Mouse (Mus musculus): ENCODE results near the gene Rdh1. TPM values are rescaled to one million over a fixed set of nuclear protein-coding genes. Genes with fewer than 3 reads are reported as not detected.

Rdh1 gene
- polyA plus RNA-seq (2012; rRNA removed) = 0.27 and 0.28 TPM in 2 replicates

GRCm38 (mm10) chr10:127759181-127760110, at the start of gene Rdh1, which contains the start of gene Rdh16f1:
TSS of gene Rdh1 (plus strand) at chr10:127759721.
TSS of gene Rdh16f1 (plus strand) at chr10:127759787.

GRCm38 (mm10) chr10:127724178-127724577, 35.3 kb upstream of the Rdh1 start, which contains the start of gene Tac2:
TSS of gene Tac2 (plus strand) at chr10:127724478.

GRCm38 (mm10) chr10:127739083-127739660, 20.3 kb upstream of the Rdh1 start, which contains the start of gene Zbtb39:
TSS of gene Zbtb39 (plus strand) at chr10:127739538.

GRCm38 (mm10) chr10:127751548-127751947, 8.0 kb upstream of the Rdh1 start, which contains the start of gene Gpr182:
TSS of gene Gpr182 (minus strand) at chr10:127751732.

GRCm38 (mm10) chr10:127776011-127776410, 16.5 kb downstream of the Rdh1 start, which contains the start of gene Rdh9:
TSS of gene Rdh9 (plus strand) at chr10:127776386.

GRCm38 (mm10) chr10:127800891-127801290, 41.4 kb downstream of the Rdh1 start, which contains the start of gene Rdh16:
TSS of gene Rdh16 (plus strand) at chr10:127801152.

Other genes starting within 250 kb of the Rdh1 start
- gene Ndufa4l2, start 244.8 kb upstream of the Rdh1 start, polyA plus RNA-seq (2012; rRNA removed) = 23.2 and 29.9 TPM in 2 replicates
- gene Shmt2, start 237.3 kb upstream of the Rdh1 start, polyA plus RNA-seq (2012; rRNA removed) = 133 and 139 TPM in 2 replicates
- gene Nxph4, start 225.2 kb upstream of the Rdh1 start, polyA plus RNA-seq (2012; rRNA removed) = 0.11 and 0.40 TPM in 2 replicates
- 289 and 317 TPM in 2 replicates for gene Lrp1, start 138.6 kb upstream of the Rdh1 start, polyA plus RNA-seq (2012; rRNA removed)
- gene Stat6, start 116.7 kb upstream of the Rdh1 start, polyA plus RNA-seq (2012; rRNA removed) = 75.6 and 87.4 TPM in 2 replicates
- gene Nemp1, start 92.8 kb upstream of the Rdh1 start, polyA plus RNA-seq (2012; rRNA removed) = 3.8 and 4.5 TPM in 2 replicates
- gene Nab2, start 91.2 kb upstream of the Rdh1 start, polyA plus RNA-seq (2012; rRNA removed) = 70.9 and 87.8 TPM in 2 replicates
- gene Myo1a, start 54.6 kb upstream of the Rdh1 start, polyA plus RNA-seq (2012; rRNA removed) = 1.5 and 1.8 TPM in 2 replicates
- 1.1 TPM in 1 of 2 replicates, not detected in the other for gene Tac2, start 35.2 kb upstream of the Rdh1 start, polyA plus RNA-seq (2012; rRNA removed)
- gene Zbtb39, start 20.2 kb upstream of the Rdh1 start, polyA plus RNA-seq (2012; rRNA removed) = 10.2 and 12.5 TPM in 2 replicates
- gene Gpr182, start 8.0 kb upstream of the Rdh1 start, polyA plus RNA-seq (2012; rRNA removed) = 6.9 and 7.2 TPM in 2 replicates
- gene Rdh16f1, start 66 bp downstream of the Rdh1 start, polyA plus RNA-seq (2012; rRNA removed) = 0.84 and 1.1 TPM in 2 replicates
- 0.48 TPM in 1 of 2 replicates, not detected in the other for gene Rdh9, start 16.7 kb downstream of the Rdh1 start, polyA plus RNA-seq (2012; rRNA removed)
- 0.12 and 0.18 TPM in 2 replicates for gene Rdh16, start 41.4 kb downstream of the Rdh1 start, polyA plus RNA-seq (2012; rRNA removed)
- not detected in 2 replicates for gene Rdh19, start 90.2 kb downstream of the Rdh1 start, polyA plus RNA-seq (2012; rRNA removed)
- 0.24 TPM in 1 of 2 replicates, not detected in the other for gene Rdh16f2, start 106.8 kb downstream of the Rdh1 start, polyA plus RNA-seq (2012; rRNA removed)
- 0.29 and 1.0 TPM in 2 replicates for gene Rdh7, start 129.1 kb downstream of the Rdh1 start, polyA plus RNA-seq (2012; rRNA removed)
- gene Sdr9c7, start 138.8 kb downstream of the Rdh1 start, polyA plus RNA-seq (2012; rRNA removed) = 0.19 and 0.69 TPM in 2 replicates
- gene Hsd17b6, start 247.9 kb downstream of the Rdh1 start, polyA plus RNA-seq (2012; rRNA removed) = 0.13 TPM in 1 of 2 replicates, not detected in the other